Mouse (Mus musculus): ENCODE measurements around the gene Pkdrej.

Pkdrej gene

DNA sequence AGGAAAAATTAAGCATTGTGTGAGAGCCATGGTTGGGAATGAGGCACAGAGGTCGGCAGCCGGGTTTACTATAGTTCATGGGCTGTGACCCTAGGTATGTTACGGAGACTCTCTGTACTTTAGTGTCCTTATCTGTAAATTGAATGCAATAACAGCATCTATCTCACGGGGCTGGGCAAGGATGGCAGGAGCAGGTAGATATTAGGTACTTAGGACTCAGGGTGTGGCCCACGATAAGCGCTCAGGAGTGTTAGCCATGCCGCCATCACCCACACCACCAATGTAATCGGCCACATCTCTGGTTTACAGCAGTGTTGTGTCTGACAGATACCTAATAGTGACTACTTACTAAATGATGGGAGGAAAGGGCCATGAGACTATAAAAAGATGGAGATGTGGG lies 52.5 kb downstream of the Pkdrej start:
- DNase-seq (ENCODE audit: low spot score in 2 of 2), result no peak

DNA sequence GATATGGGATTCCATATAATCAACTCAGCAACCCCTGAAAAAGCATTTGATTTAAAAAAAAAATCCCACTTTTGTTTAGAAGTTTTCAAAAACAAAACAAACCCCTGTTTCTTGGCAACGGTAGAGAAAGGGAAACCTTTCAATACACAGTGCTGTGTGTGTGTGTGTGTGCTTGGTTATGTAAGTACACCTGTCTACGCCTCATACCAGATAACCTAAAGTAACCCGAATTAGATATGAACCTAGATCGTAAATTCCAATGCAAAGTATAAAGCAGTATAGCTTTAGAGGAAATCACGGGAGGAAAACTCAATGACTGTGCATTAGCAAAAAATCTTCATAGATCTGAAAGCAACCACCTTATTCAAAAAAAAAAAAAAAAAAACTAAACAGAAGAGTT lies 54.9 kb downstream of the Pkdrej start:
- DNase-seq (ENCODE audit: low spot score in 2 of 2), result no peak

DNA sequence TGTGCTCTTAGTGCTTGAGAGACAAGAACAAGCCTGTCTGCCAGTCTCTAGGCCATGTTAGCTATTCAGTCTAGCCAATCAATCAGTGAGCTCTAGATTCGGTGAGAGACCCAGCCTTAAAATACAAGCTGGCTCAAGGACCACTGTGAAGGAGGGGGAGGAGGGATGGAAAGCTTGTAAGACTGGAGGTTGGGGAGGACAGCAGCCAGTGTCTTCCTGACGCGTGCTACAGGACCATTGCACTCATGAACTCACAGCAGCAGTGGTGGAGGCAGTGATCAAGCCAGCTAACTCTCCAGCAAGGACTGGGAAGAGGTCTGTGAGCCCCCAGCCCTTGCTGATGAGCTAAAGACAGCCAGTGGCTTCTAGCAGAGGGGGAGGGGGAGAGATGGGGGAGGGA lies 56.5 kb downstream of the Pkdrej start:
- no peak for DNase-seq (ENCODE audit: low spot score in 2 of 2)
